Comparison of ENCODE assay signal across 12 mouse cellular contexts in genomic region chr13:16350061-16350460, GRCm38 (mm10).
"Had no signal": no experiment of that assay in that cellular context is flagged by ENCODE, and none has a peak within 500 bp of the region (broad histone marks: within the 10 kb centered on the region; RNA-seq: fewer than 3 reads in every experiment).

No protein-coding gene starts in this region.

- H3K4me2 ChIP-seq: liver, embryonic 13.5 days; midbrain, embryonic 11.5 days had no signal

- H3K4me1 ChIP-seq: liver, embryonic 13.5 days had no signal

- H3K36me3 ChIP-seq: liver, embryonic 13.5 days had no signal

- H3K4me3 ChIP-seq: left cerebral cortex, adult 2 months; liver, embryonic 13.5 days had no signal

- H3K27ac ChIP-seq: left cerebral cortex, adult 2 months; liver, embryonic 13.5 days; stomach, postnatal 0 days had no signal

- DNase-seq: kidney, adult 9 months; kidney, postnatal 14 days; kidney, postnatal 4 days; liver, embryonic 13.5 days; lung, adult 2 months; lung, postnatal 14 days; lung, postnatal 4 days; midbrain, embryonic 14.5 days; thymus, postnatal 25 days had no signal

- H3K9me3 ChIP-seq: liver, embryonic 13.5 days had no signal

- H3K9ac ChIP-seq: liver, embryonic 13.5 days had no signal

- H3K27me3 ChIP-seq: liver, embryonic 13.5 days had no signal
